Mouse (Mus musculus): ENCODE data around the gene Itpr1. TPM values are rescaled to one million over a fixed set of nuclear protein-coding genes. Genes with fewer than 3 reads are reported as not detected.
"Not testable (repeated sequence)": the region's sequence is repeated elsewhere in the genome, so short reads cannot be mapped to it uniquely, and the experiment has no call there.

Gene Itpr1
- polyA plus RNA-seq, 1 experiment = 0.07 TPM

DNA sequence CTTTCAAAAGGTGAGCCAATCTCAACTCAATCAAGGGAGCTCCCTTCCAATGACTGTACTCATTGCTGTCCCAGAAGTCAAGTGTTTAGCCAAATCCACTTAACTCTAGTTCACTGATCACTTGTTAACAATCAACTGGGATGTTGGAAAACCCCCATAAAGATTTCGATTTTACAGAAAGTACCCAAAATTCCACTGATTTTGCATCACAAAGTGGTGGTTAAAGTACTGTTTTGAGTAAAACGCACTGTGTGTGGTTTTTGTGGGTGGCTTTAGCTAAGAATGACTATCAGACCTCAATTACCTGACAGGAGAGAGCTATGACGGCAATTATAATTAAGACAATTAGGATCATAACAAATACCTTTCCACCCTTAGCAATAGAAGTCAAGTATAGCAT is 340.1 kb downstream of the Itpr1 start:
- peaks cover 7% of the 10 kb centered on the region for H3K4me1 ChIP-seq (ENCODE audit: control insufficient read depth)
- no peaks in the 10 kb centered on the region for H3K27me3 ChIP-seq (ENCODE audit: control insufficient read depth)
- no peaks in the 10 kb centered on the region for H3K9me3 ChIP-seq (ENCODE audit: control insufficient read depth, low read length)
- TF ChIP-seq TAL1 (IDR thresholded peaks at IDR 0.05; ENCODE audit: low read length) = no peak
- TF ChIP-seq GATA1 (IDR thresholded peaks at IDR 0.05; ENCODE audit: low read length) = no peak
- H3K4me3 ChIP-seq (replicated peaks) = no peak overlapping the region
- no peaks in the 10 kb centered on the region for H3K36me3 ChIP-seq (ENCODE audit: control insufficient read depth)

- H3K27me3 ChIP-seq (ENCODE audit: control insufficient read depth) = no peaks in the 10 kb centered on the region
- H3K9me3 ChIP-seq (ENCODE audit: control insufficient read depth, low read length) = no peaks in the 10 kb centered on the region
- no peaks in the 10 kb centered on the region for H3K36me3 ChIP-seq (ENCODE audit: control insufficient read depth)
- TF ChIP-seq TAL1 (IDR thresholded peaks at IDR 0.05; ENCODE audit: low read length) = no peak
- no peak for TF ChIP-seq GATA1 (IDR thresholded peaks at IDR 0.05; ENCODE audit: low read length)
- H3K4me3 ChIP-seq (replicated peaks) = no peak overlapping the region
- H3K4me1 ChIP-seq (ENCODE audit: control insufficient read depth) = peaks cover 9% of the 10 kb centered on the region
Observed at GRCm38 (mm10) chr6:108553536-108553935, 340.6 kb downstream of the Itpr1 start.

DNA sequence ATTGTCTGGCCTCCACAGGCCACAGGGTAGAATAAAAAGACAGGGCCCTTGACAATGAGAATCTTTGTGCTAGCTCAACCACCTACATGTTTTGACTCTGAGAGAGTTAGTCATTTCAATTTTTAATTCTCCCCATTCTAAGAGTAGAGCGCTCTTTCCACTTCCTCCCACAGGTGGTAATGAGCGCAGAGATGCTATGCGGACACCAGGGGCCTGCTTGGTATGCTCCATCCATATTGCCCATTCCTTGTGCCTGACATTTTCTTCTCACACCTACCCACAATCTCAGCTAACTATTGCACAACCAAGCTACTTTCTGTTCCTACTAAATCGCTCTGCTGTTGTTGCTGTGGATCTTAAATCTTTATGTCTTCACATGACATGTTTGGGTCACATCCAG is 341.5 kb downstream of the Itpr1 start:
- Histone ChIP-seq H3K9me3 (ENCODE audit: control insufficient read depth, low read length) (no peaks in the 10 kb centered on the region), H3K27me3 (ENCODE audit: control insufficient read depth) (no peaks in the 10 kb centered on the region), H3K36me3 (ENCODE audit: control insufficient read depth) (no peaks in the 10 kb centered on the region), H3K4me3 (replicated peaks) (no peak overlapping the region), H3K4me1 (ENCODE audit: control insufficient read depth) (peaks cover 9% of the 10 kb centered on the region)
- TF ChIP-seq GATA1 (IDR thresholded peaks at IDR 0.05; ENCODE audit: low read length) (no peak), TAL1 (IDR thresholded peaks at IDR 0.05; ENCODE audit: low read length) (no peak)

GRCm38 (mm10) chr6:108554878-108555277 is 342.0 kb downstream of the Itpr1 start:
- no peaks in the 10 kb centered on the region for H3K36me3 ChIP-seq (ENCODE audit: control insufficient read depth)
- H3K27me3 ChIP-seq (ENCODE audit: control insufficient read depth) = no peaks in the 10 kb centered on the region
- peaks cover 9% of the 10 kb centered on the region for H3K4me1 ChIP-seq (ENCODE audit: control insufficient read depth)
- TF ChIP-seq GATA1 (IDR thresholded peaks at IDR 0.05; ENCODE audit: low read length) (no peak), TAL1 (IDR thresholded peaks at IDR 0.05; ENCODE audit: low read length) (no peak)
- H3K4me3 ChIP-seq (replicated peaks) = no peak overlapping the region
- no peaks in the 10 kb centered on the region for H3K9me3 ChIP-seq (ENCODE audit: control insufficient read depth, low read length)

- H3K27me3 ChIP-seq (ENCODE audit: control insufficient read depth) = no peaks in the 10 kb centered on the region
- TF ChIP-seq GATA1 (IDR thresholded peaks at IDR 0.05; ENCODE audit: low read length) (no peak), TAL1 (IDR thresholded peaks at IDR 0.05; ENCODE audit: low read length) (no peak)
- no peaks in the 10 kb centered on the region for H3K9me3 ChIP-seq (ENCODE audit: control insufficient read depth, low read length)
- no peak overlapping the region for H3K4me3 ChIP-seq (replicated peaks)
- peaks cover 9% of the 10 kb centered on the region for H3K4me1 ChIP-seq (ENCODE audit: control insufficient read depth)
- no peaks in the 10 kb centered on the region for H3K36me3 ChIP-seq (ENCODE audit: control insufficient read depth)
Observed at GRCm38 (mm10) chr6:108557576-108558322, 344.9 kb downstream of the Itpr1 start.

DNA sequence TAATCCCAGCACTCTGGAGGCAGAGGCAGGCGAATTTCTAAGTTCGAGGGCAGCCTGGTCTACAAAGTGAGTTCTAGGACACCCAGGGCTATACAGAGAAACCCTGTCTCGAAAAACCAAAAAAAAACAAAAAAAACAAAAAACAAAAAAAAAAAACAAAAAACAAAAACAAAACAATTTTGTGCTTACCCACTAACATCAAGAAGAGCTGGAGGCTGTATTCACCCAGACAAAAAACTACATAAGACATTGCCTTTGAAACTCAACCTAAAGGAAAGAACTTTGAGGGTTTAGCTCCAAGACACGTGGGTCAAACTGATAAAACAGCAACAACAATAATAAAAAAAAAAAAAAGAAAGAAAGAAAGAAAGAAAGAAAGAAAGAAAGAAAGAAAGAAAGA is 346.3 kb downstream of the Itpr1 start:
- not testable (repeated sequence) for H3K36me3 ChIP-seq (ENCODE audit: control insufficient read depth); H3K27me3 ChIP-seq (ENCODE audit: control insufficient read depth); H3K4me3 ChIP-seq (replicated peaks); H3K4me1 ChIP-seq (ENCODE audit: control insufficient read depth); H3K9me3 ChIP-seq (ENCODE audit: control insufficient read depth, low read length)

DNA sequence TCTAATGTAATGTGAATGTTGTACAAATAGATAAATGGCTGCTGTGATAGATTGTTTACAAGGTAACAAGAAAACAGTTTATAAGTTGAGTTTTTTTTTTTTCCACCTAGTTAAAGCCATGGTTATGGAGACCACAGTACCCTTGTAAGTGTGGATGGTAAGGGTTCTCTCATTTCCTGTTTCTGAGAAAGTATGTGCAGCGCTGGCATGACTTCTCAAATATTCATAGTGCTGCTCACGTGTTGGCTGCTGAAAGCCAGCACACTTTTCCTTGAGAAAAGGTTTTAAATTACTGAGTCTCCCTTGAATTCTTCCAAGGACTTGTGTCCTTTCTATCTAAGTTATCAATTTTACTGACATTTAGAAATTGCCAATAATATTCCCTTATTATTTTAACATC is 350.1 kb downstream of the Itpr1 start:
- Histone ChIP-seq H3K27me3 (ENCODE audit: control insufficient read depth) (no peaks in the 10 kb centered on the region), H3K9me3 (ENCODE audit: control insufficient read depth, low read length) (no peaks in the 10 kb centered on the region), H3K4me1 (ENCODE audit: control insufficient read depth) (peaks cover 2% of the 10 kb centered on the region), H3K36me3 (ENCODE audit: control insufficient read depth) (no peaks in the 10 kb centered on the region), H3K4me3 (replicated peaks) (no peak overlapping the region)
- no peak for TF ChIP-seq GATA1 (IDR thresholded peaks at IDR 0.05; ENCODE audit: low read length)
- TF ChIP-seq TAL1 (IDR thresholded peaks at IDR 0.05; ENCODE audit: low read length) = no peak

DNA sequence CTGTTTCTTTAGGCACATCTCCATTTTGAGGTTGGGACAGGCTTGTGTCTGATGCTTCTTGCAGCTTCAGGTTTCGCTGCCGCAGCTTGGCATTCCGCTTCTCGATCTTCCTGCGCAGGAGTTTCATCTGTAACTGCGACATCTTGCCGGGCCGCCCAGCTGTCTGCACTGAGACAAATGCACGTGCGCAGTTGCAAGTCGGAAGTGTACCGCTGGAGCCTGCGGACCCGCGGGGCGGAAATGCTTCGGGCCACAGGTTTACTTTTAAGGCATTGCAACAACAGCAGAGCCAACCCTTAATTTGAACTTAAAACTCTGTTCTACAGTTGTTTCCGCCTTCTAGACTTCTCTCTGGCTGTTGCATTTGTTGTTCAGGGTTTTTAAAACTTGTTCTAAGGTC is 352.6 kb downstream of the Itpr1 start:
- not testable (repeated sequence) for H3K4me1 ChIP-seq (ENCODE audit: control insufficient read depth); H3K9me3 ChIP-seq (ENCODE audit: control insufficient read depth, low read length); H3K4me3 ChIP-seq (replicated peaks); H3K36me3 ChIP-seq (ENCODE audit: control insufficient read depth); H3K27me3 ChIP-seq (ENCODE audit: control insufficient read depth)

DNA sequence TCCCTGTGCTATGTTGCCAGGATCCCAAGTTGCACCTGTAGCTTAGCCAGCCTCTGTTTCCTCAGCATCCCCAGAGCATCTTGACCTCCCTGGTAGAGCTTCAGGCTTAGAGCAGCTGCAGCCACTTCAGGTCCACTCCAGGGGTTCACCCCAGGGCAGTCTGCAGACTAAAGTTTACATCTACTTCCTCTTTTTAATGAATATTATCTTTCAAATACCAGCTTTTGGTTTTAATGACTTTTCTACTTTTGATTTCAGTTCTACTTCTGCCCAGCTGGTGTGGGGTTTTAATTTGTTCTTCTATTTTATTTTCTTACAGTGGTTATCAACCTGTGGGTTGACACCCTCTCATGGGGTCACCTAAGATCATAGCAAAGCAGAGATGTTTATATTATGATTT is 353.7 kb downstream of the Itpr1 start:
- no peak for TF ChIP-seq TAL1 (IDR thresholded peaks at IDR 0.05; ENCODE audit: low read length)
- TF ChIP-seq GATA1 (IDR thresholded peaks at IDR 0.05; ENCODE audit: low read length) = no peak
- H3K36me3 ChIP-seq (ENCODE audit: control insufficient read depth) = no peaks in the 10 kb centered on the region
- peaks cover 10% of the 10 kb centered on the region for H3K4me1 ChIP-seq (ENCODE audit: control insufficient read depth)
- H3K27me3 ChIP-seq (ENCODE audit: control insufficient read depth) = no peaks in the 10 kb centered on the region
- H3K9me3 ChIP-seq (ENCODE audit: control insufficient read depth, low read length) = no peaks in the 10 kb centered on the region
- no peak overlapping the region for H3K4me3 ChIP-seq (replicated peaks)

Data from erythroblast, embryonic 14.5 days (primary cell).